Mouse (Mus musculus) stomach, postnatal 0 days (tissue): ENCODE data around the gene Zfp385b.

Source experiments
- CTCF ChIP-seq: IDR thresholded peaks from 2 replicates; pipeline ENCODE4 v1.5.1; 2016; ENCODE audit warnings: antibody characterized with exemption, low read depth, mild to moderate bottlenecking, moderate library complexity
- EP300 ChIP-seq: optimal IDR thresholded peaks from 2 replicates; pipeline ENCODE3; 2016; ENCODE audit warnings: antibody characterized with exemption

DNA sequence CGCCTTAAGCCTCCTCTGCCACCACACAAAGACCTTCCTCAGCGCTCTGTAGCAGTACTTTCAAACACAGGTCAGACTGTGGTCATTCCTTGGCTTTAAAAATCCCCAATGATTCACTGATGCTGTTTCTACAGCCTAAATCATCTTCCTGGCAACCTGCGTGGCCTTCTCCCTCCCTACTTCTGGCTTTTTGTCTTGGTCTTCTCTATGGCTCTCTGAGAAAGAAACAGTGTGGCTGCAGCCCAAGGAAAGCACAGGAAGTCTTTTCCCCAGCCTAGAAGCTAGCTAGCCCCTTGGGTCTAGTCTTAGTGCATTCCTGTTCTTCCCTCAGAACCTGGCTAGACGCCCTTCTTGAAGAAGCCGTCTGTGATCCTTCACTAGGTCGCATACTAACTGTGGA is 359.4 kb downstream of the Zfp385b start:
- no peak for TF ChIP-seq CTCF
- TF ChIP-seq EP300 = no peak
